Mouse (Mus musculus): ENCODE results near the gene Mthfs. TPM values are rescaled to one million over a fixed set of nuclear protein-coding genes. Genes with fewer than 3 reads are reported as not detected.

Gene Mthfs
- 15.7 TPM for polyA plus RNA-seq (2014; fragmentation: Illumina TruSeq; extraction: RNeasy Lipid Tissue Mini Kit (QIAGEN cat#74804); ENCODE audit: low read depth, low replicate concordance)

DNA sequence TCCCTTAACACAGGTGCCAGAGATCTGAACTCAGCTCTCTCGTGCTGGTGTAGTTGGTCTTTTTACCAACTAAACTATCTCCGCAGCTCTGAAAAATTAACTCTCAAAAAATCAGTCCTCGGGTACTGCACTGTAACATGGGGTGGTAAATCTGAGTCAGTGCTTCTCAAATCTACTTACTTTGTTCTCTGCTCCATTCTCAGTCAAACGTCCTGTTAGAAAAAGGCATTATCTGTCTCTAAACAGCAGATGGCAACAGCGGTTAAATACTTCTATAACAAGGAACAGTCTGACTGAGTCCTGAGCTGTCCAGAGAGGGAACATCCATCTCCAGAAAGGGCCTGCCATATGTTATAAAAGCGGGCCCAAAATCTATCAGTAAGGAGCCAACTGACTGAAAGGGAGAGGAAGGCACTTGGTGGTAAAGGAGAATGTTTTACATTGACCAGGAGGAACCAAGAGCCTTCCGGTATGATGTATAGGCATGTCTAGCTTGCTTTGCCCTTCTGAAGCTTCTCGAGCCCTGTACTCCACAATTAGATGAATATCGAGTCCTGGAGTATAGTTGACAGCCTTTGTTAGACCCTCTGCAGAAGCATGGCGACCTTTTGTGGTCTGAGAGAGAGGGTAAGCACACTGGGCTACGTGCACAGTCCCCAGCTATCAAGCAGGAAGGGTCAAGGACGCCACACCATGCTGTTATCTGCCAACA, at the start of gene Mthfs:
Gene Mthfs, plus strand, starts transcription at position 324 of the 712 bp plus-strand sequence.

DNA sequence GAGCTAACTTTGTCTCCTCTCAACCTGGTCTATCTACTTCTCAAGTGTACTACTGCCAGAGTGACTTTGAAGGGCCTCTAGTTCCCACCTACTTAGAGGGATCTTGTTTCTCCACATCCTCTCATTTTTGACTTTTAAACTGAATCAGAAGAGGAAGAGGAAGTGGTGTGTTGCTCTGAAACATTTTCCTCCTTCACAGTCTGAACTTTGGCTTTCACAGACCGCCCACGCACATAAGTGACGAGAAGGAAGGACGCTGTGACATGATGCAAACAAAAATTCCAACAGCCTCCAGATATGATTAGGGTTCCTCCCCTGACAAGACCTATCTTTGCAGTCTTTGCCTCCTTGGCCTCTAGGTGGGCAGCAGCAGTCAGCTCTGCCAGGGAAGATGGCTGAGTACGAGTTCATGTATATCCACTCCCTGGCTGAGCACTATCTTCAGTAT, 11.5 kb upstream of the Mthfs start, which contains the start of the genes Bcl2a1b and Gm29094:
Gene Bcl2a1b, plus strand, starts transcription at position 241 of the 448 bp plus-strand sequence.
Gene Gm29094, plus strand, starts transcription at position 411 of the 448 bp plus-strand sequence.

Other genes with a start within 250 kb of the Mthfs start
- gene Trim43b, start 117.8 kb upstream of the Mthfs start, polyA plus RNA-seq (2014; fragmentation: Illumina TruSeq; extraction: RNeasy Lipid Tissue Mini Kit (QIAGEN cat#74804); ENCODE audit: low read depth, low replicate concordance), result not detected
- 8.5 TPM for gene Bcl2a1b, start 11.5 kb upstream of the Mthfs start, polyA plus RNA-seq (2014; fragmentation: Illumina TruSeq; extraction: RNeasy Lipid Tissue Mini Kit (QIAGEN cat#74804); ENCODE audit: low read depth, low replicate concordance)
- gene Gm29094, start 11.3 kb upstream of the Mthfs start, polyA plus RNA-seq (2014; fragmentation: Illumina TruSeq; extraction: RNeasy Lipid Tissue Mini Kit (QIAGEN cat#74804); ENCODE audit: low read depth, low replicate concordance), result not detected

All from adipose tissue, adult 10 weeks (tissue).